Mouse (Mus musculus) inflammation-experienced regulatory T-cells (primary cell): ENCODE data around the gene Supt3. TPM values are rescaled to one million over a fixed set of nuclear protein-coding genes. Genes with fewer than 3 reads are reported as not detected.

ENCODE experiments used
- polyA plus RNA-seq, 2 experiments: library from polyadenylated mRNA; unstranded; fragments of 100-300 nt; shearing (Covaris generic); gene quantifications; one replicate each; pipeline ENCODE4 v1.2.1; 2017

The Supt3 gene
- 10 to 100 TPM; 21.6 to 26.9 TPM for polyA plus RNA-seq

DNA sequence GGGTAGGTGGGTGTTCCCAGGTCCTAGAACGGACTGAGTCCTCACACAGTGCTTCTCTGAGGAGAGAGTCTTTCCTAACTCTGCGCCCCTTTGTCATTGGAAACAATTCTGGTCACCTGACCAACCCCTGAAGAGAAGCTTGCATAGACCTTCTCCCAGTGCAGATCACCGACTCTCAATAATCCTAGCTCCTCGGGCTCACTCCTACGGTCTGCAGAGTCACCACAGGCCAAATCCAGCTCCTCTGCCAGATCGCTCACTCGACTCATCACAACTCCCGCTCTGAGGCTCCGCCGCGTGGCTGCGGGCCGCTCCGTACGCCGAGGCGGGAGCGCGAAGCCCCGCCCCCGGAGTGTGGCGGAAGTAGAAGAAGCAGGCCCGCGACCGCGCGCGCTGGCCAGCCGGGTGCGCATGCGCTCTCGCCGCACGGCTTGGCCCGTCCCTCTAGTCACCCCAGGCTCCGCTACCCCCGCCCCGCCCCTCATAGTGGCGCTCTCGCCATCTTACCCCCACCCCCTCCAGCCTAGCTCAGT is at the start of gene Supt3:
Gene Supt3, plus strand, starts transcription at position 415 of the 533 bp plus-strand sequence.

DNA sequence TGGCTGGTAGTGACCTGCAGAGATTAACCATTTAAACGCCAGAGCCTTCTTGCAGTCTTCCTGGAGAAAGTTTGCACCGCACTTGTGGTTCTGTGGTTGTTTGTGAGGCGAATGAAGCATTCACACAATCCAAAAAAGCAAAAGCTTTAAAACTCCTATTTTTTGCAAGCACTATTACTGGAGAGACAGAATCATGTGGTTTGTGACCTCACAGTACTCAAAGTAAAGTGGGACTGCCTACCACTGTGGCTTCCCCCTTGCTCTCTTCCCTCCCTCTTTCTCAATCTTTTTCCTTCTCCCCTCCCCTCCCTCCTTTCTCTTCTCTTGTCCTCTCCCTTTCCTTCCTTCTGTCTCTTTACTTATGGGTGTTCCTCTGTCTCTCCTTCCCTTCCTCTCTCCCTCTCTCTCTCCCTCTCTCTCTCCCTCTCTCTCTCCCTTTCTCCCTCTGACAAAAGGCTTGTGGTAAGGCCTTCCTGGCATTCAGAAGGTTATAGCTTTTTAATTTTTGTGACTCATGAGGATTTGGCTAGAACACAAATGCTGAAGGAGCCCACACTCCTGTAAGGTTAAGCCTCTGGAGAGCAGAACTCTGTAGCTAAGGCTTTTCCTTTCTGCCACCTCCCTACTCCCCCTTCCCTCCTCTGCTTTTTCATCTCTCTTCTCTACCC is 37.7 kb downstream of the Supt3 start, which contains the start of gene Runx2:
Gene Runx2, minus strand, starts transcription at position 290 of the 668 bp plus-strand sequence.

Other genes starting within 250 kb of the Supt3 start
- gene Runx2, start 37.6 kb downstream of the Supt3 start, polyA plus RNA-seq: 10 to 100 TPM; 10.5 to 13.0 TPM